Mouse (Mus musculus): Measurements from ENCODE around the gene Cry2.

The Cry2 gene

DNA sequence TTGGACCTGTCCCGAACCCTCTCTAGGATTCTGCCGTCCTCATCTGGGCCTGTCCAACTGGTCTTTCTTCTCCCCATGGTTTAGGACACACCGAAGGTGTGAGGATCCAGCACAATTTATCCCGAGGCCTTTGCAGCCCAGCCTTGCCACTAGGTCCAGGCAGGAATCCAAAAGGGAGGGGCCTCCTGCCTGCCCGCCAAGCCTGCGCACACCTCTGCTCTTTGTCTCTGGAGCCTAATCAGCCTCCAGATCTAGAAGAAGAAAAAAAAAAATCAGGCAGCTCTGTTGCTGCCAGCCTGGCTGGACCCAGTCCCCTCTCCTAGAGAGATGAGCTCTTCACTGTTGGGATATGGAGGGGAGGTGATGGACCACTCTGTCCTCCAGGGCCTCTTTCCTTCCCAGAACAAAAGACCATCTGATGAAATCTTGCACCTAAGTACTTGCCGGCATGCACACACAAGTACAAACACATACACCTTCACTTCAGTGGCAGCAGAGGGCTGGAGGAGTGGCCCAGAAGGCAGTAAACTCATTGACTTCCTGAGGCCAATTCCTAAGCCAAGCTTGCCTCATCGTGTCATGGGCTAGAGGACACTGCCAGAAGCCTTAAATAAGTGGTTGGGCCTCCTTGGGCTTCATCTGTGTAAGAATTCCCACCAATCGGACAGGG, 60.9 kb downstream of the Cry2 start:
- DNase-seq (ENCODE audit: extremely low read depth, insufficient read length, low spot score), result no peak

DNA sequence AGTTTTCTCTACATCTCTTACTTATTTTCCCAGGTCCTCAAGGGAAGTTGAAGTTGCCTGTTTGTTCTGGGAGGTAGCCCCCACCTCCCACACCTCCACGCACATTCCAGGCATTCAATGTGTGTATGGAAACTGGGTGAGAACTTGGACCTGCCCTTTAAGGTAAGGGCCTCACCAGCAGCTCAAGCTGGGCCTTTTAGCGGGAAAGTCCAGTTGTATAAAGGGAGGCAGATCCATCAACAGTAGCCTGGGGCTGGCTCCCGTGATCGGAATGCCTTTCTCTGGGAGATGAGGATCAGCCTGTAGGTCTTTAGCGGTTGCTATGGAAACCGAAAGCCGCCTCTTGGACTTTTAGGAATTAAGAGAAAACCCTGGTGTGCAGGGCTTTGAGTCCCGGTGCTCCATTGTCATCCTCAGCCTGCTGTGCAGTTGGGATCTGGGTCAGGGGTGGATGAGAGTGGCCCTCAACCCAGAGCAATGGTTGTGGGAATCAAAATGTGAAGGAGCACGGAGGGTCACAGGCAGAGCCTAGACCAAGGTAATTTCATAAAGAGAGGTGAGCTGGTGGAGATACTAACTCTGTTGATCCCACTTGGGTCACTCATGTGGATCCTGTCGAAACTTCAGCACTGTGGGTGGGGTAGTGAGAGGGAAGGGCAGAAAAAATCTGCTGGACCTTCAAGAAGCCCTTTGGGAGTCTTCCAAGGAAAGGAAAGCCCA, 61.7 kb downstream of the Cry2 start:
- no peak for DNase-seq (ENCODE audit: extremely low read depth, insufficient read length, low spot score)

DNA sequence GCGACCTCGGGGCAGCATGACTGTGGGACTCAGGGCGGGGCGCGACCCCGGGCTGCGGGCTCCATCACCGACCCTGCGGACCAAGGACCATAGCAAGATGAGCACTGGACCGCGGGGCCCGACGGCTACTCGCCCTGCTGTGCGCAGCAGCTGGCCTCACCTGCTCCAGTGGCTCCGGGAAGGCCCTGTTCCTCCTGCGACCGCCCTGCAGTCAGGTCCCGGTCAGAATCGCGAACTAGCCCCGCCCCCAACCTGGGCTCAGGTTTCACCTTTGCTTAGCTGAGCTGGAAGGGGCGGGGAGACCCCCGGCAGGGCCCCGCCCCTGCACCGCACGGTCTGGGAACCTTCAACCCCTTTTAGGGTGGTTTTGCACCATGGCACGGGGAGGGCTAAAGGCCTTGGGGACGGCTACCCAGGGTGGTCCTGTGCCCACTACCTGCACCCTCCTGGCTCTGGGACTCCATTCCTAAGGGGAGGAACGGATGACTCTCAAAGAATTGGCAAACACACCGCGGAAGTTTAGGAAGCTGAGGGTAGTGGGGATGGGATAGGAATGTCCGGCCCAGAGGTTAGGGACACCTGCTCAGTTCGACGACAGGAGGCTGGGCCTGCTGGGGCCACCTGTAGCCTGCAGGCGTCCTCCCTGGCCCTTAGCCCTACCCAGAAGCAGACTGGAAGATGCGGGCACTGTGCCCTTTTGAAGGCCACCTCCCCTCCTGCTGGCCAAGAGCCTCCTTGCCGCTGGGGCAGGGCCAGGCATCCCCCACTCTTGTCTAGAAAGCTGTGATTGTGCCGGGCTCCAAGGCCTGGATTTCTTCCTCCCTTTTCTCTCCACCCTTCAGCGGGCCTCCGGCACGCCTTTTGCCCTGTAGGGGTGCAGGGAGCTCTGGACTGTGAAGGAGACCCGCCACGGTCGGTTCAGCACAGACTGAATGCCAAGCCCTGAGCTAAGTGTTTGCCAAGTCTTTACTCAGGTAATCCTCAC, 62.7 kb downstream of the Cry2 start:
- no peak for DNase-seq (ENCODE audit: extremely low read depth, insufficient read length, low spot score)

DNA sequence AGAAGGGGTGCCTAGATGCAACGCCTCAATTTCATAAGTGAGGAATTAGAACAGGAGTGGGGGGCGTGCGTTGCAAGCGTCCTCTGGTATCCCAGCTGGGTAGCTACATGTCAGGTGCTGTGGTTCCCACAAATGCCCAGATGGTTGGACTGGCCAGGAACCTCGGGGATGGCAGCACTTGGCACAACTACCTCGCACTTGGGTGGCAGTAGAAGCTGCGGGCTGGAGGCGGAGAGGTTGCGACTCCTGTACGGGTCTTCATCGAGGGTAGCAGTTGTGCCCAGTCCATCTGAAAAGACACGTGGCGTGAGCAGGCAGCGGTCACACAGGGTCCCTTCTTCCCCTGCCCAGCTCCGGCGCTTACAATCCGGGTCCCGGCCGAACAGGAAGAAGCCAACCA, 63.5 kb downstream of the Cry2 start:
- DNase-seq (ENCODE audit: extremely low read depth, insufficient read length, low spot score), result no peak

DNA sequence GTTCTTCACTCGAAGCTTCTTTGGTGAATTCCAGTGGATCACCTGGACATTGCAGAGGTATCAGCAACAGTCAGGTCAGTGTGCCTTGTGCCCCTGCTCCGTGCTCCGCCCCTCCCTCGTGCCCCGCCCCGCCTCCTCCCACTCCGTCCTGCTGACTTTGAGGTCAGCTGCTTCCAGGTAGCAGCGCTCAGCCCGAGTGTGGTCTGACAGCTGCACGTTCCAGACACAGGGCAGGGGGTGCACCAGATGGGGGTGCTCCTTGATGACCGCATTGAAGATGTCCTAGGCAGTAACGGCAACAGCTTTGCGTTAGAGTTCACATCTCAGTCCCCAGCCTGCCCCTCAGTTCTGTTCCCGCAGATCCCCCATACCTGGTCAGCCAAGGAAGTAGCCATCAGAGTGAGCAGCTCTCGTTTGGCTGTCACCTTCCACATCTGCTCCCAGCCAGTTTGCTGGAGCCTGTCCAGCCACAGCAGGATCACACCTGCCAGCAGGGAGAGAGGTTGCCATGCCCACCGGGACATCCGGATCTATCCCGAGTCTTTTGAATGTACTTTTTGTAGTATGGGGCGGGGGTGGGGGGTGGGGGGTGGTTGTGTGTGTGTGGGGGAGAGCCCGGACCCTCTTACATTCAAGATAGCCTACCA, 66.3 kb downstream of the Cry2 start:
- no peak for DNase-seq (ENCODE audit: extremely low read depth, insufficient read length, low spot score)

DNA sequence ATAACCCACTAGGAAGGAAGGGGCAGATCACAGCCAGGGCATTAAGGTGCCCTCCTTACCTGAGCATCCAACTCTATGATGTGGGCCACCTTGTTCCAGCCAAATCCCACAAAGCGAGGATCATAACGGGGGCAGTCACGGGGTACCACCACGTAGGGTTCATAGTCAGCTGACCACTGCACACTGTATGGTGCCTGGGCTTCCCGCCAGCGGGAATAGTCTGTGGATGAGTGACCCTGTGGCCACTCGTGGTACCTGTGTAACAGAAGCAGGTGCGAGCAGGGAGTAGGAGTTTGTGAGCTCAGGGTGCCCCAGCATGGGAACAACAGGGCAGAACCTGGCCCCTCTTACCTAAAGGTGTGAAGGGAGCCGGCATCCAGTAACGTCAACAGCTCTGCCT, 68.3 kb downstream of the Cry2 start:
- no peak for DNase-seq (ENCODE audit: extremely low read depth, insufficient read length, low spot score)

DNA sequence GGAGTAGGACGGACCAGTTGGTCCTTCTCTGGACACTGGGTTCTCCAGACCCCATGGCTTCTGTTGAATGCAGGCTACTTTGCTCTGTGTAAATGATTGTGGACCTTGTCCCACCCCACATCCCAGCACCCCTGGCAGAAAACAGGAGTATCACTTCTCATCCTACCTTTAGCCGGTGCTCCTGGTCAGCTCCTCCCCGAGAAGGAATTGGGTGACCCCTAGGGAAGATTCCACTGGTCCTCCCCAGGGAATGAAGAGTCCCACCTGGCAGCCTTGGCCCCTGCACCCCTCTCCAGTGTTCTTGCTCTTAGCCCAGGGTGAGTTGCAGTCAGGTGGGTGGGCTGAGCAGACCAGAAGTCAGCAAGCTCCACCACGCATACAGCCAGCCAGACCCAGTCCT, 69.8 kb downstream of the Cry2 start:
- DNase-seq (ENCODE audit: extremely low read depth, insufficient read length, low spot score), result no peak

DNA sequence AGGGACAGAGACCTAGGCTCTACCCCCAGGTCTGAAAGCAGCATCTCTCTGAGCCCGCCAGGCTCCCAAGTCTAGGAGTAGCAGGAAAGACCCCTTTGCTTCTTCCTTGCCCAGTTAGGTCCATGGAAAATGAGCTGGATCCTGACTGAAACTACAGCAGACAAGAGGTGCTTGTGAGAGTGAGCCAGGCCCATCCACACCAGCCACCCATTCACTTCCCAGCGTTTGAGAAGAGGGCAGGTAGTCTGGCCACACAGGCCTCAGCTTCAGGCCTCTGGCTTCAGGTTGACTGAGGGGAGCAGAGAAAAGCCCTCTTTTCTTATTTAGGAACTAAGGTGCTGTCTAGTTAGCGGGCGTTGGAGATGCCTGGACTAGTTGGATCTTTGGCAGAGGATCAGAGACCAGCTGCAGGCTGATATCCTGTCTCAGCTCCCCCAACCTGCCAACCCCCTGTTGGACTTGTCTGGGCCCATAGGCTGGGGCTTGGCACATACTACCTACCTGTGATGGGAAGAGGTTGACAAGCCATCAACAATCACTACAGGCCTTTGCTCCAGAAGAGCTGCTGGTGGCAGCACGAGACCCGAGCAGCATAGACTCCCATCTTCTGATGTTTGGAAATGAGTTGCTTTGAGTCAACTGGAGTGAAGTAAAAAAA, 71.1 kb downstream of the Cry2 start:
- no peak for DNase-seq (ENCODE audit: extremely low read depth, insufficient read length, low spot score)

DNA sequence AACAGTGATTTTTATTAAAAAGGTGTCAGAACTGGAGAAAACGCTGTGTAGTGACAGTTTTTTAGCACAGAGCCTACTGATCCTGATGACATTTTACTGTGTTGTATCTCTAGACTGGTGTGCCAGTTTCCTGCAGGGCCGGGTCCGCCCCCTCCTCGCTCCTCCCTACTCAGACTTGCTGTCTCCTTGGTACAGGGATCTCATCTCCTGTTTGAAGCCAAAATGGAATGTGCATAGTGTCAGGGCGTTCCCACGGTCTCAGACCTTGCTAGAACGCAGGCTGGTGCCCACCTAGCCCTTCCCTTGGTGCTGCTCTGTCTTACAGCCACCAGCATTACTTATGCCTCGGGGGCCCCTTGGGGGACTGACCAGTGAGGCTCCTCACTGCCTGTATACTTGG, 72.0 kb downstream of the Cry2 start:
- DNase-seq (ENCODE audit: extremely low read depth, insufficient read length, low spot score), result no peak

DNA sequence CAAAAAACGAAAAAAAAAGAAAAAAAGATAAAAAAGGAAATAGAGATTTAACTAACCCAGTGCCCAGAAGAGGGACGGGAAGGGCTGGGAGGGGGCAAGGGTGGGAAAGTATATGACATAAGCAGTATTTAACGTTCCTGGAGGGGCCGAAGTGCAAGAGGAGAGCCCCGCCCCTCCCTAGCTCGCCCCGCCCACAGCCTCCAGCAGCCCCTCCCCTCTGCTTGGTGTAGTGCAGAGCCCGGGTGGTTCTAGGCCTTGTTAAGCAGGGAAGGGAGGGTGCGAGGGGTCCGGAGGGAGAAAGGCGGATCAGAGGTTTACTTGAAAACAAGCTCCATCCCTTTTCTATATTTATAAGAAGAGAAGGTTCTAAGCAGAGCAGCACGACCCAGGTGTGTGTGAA, 73.0 kb downstream of the Cry2 start:
- no peak for DNase-seq (ENCODE audit: extremely low read depth, insufficient read length, low spot score)

DNA sequence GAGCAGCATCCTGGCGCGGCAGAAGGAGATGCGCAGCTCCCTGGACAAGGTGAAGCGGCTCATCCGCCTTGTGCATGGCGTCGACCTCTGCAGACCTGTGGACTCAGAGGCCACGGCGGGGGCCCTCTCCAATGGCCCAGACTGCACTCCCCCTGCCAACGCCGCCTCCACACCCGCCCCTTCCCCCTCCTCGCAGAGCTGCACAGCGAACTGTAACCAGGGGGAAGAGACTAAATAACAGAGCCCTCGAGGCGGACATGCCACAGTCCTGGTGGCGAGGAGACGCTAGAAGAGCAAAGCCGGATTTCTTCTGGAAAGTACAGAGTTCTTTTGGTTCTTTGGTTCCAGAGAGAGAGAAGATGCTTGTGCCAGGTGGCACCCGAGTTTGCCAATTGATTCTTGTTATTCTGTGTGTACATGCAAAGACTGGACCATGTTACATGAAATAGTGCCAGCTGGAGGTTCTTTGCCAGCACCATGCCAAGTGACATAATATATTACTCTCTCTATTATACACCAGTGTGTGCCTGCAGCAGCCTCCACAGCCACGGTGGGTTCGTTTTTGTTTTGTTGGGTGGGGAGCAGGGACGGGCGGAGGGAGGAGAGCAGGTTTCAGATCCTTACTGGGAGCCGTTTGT, 73.5 kb downstream of the Cry2 start:
- no peak for DNase-seq (ENCODE audit: extremely low read depth, insufficient read length, low spot score)

DNA sequence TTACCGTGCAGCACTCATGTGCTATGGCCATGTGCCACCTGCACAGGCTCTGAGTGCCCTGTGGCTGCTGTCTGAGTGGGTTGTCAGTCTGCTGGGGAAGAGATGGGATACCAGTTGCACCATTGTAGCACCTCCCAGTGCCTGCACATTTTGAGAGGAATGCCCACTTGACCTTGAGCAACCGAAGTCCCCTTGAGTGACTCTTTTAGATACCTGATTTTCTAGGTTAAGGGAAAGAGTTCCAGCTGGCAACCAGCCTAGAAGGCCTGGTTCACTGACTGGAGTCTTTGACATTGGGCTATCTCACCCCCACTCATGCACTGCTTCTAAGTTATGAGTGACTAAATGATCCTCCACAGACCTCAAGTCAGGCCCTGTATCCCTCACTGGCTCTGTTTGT, 74.5 kb downstream of the Cry2 start:
- DNase-seq (ENCODE audit: extremely low read depth, insufficient read length, low spot score), result no peak

DNA sequence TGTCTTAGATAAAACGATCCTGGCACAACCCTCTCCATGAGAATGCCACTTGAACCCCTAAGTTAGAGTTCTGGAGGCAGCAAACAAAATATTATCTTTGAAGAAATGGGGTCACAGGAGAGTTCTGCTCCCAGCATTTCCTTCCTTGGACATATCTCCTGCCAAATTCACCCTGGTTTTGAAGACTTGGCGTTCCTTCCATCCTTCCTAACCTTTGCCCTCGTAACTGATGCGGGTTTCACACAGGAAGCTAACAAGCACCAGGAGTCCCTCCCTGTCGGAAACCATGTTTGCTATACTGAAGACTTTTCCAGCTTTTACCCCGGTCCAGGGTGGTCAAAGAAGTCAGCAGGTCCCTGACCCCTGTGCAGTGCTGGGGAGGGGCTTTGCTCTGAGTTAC, 79.6 kb downstream of the Cry2 start:
- no peak for DNase-seq (ENCODE audit: extremely low read depth, insufficient read length, low spot score)
